Mouse (Mus musculus) liver, adult 2 months (tissue): Measurements from ENCODE around the gene Itga2b. TPM values are rescaled to one million over a fixed set of nuclear protein-coding genes. Genes with fewer than 3 reads are reported as not detected.

Source experiments
- DNase-seq: peaks from one replicate; pipeline ENCODE4 v3.0.0-alpha.2; 2011; ENCODE audit warnings: low read depth, low spot score; ENCODE audit errors: extremely low read depth
- H3K27ac ChIP-seq: fragments of 200-500 bp; replicated peaks from 2 replicates; pipeline ENCODE4 v1.5.1; 2012; ENCODE audit warnings: low read depth, mild to moderate bottlenecking, control low read depth, inconsistent platforms, low read length; ENCODE audit not compliant: insufficient read depth
- H3K27me3 ChIP-seq: fragments of 200-500 bp; 2 replicates; pipeline ENCODE4 v1.6.1; 2012; ENCODE audit warnings: mild to moderate bottlenecking, moderate library complexity, low read length, inconsistent platforms; ENCODE audit not compliant: control insufficient read depth, insufficient read depth
- H3K36me3 ChIP-seq: fragments of 200-500 bp; 2 replicates; pipeline ENCODE4 v1.6.1; 2012; ENCODE audit warnings: low read length, inconsistent platforms; ENCODE audit not compliant: control insufficient read depth, insufficient read depth
- H3K4me1 ChIP-seq: fragments of 200-500 bp; 2 replicates; pipeline ENCODE4 v1.6.1; 2011; ENCODE audit warnings: low read length; ENCODE audit not compliant: control insufficient read depth, insufficient read depth
- H3K4me3 ChIP-seq: fragments of 200-500 bp; 2 replicates; pipeline ENCODE4 v1.5.1; 2011; ENCODE audit warnings: low read depth, mild to moderate bottlenecking, control low read depth, low read length, moderate library complexity; ENCODE audit not compliant: insufficient read depth
- H3K79me2 ChIP-seq: fragments of 200-500 bp; 2 replicates; pipeline ENCODE4 v1.6.1; 2012; ENCODE audit warnings: inconsistent platforms, mild to moderate bottlenecking, low read length, moderate library complexity; ENCODE audit not compliant: control insufficient read depth, insufficient read depth
- H3K9ac ChIP-seq: fragments of 200-500 bp; 2 replicates; pipeline ENCODE4 v1.6.1; 2012; ENCODE audit warnings: low read depth, mild to moderate bottlenecking, control low read depth, inconsistent platforms, low read length
- CTCF ChIP-seq: fragments of 200-500 bp; IDR thresholded peaks from 2 replicates; pipeline ENCODE4 v1.5.1; 2011; ENCODE audit warnings: low read depth, low read length, control low read depth
- POLR2A ChIP-seq: fragments of 200-500 bp; IDR thresholded peaks from 2 replicates; pipeline ENCODE4 v1.6.1; 2011; ENCODE audit warnings: low read length, control low read depth; ENCODE audit not compliant: insufficient read depth; ENCODE audit errors: extremely low read depth
- WGBS: fragments of 180-500 bp; shearing (Covaris S2); methylation state at CpG from one replicate; pipeline ENCODE4 v1.1.7; 2018; 5-methylcytosine and 5-hydroxymethylcytosine counted together
- polyA plus RNA-seq: library from polyadenylated mRNA; depleted of rRNA; stranded (reverse); fragments of >200 nt; gene quantifications from 2 replicates; pipeline ENCODE4 v1.2.3, GENCODE M21; 2012; rRNA removed
- total RNA-seq: library from RNA; depleted of rRNA; stranded (reverse); fragments of >200 nt; gene quantifications from 2 replicates; pipeline ENCODE4 v1.2.3, GENCODE M21; 2014; rRNA removed

Gene Itga2b
- total and polyA plus RNA-seq, 2 experiments = 1.6 to 7.1 TPM

DNA sequence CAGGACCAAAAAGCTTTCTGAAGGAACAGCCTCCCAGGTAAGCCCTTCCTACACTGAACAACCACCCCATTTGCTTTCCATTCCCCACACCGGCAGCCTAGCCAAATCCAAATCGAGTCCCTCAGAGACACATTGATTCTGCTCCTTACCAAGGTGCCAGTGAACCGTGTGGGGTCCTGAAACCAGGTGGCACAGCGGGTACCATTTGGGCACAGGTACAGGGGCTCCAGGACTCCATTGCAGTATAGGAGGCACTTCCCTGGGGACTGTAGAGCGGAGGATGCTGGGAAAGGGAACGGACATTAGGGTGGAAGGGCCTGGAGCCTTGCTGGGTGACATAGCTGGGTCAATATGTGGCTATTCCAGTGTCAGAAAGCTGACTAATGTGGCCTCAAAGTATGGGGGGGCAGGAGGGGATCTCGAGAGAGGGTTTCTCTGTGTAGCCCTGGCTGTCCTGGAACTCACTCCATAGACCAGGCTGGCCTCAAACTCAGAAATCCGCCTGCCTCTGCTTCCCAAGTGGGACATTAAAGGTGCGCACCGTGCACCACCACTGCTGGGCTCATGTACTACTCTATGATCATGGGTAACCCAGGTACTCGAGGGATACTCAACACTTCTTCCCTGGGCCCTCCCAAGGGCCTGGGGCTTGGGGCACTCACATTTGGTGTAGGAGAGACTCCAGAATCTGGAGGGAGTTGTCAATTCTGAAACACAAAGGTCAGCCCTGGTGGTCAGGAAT, 64.2 kb downstream of the Itga2b start:
- DNase-seq = no peak
- TF ChIP-seq CTCF (no peak), POLR2A (no peak)
- peak overlapping the region; percentile 97 for H3K9ac ChIP-seq
- H3K79me2 ChIP-seq = peaks cover 7% of the 10 kb centered on the region; the same call in 1 of the 2 replicates
- H3K4me1 ChIP-seq = peaks cover 18% of the 10 kb centered on the region
- peak overlapping the region; percentile 90 for H3K4me3 ChIP-seq
- peak overlapping the region; percentile 97 for H3K27ac ChIP-seq
- H3K27me3 ChIP-seq = no peaks in the 10 kb centered on the region
- peaks cover 15% of the 10 kb centered on the region for H3K36me3 ChIP-seq
- WGBS = 34% methylated on average over 11 of the region's 11 CpGs

DNA sequence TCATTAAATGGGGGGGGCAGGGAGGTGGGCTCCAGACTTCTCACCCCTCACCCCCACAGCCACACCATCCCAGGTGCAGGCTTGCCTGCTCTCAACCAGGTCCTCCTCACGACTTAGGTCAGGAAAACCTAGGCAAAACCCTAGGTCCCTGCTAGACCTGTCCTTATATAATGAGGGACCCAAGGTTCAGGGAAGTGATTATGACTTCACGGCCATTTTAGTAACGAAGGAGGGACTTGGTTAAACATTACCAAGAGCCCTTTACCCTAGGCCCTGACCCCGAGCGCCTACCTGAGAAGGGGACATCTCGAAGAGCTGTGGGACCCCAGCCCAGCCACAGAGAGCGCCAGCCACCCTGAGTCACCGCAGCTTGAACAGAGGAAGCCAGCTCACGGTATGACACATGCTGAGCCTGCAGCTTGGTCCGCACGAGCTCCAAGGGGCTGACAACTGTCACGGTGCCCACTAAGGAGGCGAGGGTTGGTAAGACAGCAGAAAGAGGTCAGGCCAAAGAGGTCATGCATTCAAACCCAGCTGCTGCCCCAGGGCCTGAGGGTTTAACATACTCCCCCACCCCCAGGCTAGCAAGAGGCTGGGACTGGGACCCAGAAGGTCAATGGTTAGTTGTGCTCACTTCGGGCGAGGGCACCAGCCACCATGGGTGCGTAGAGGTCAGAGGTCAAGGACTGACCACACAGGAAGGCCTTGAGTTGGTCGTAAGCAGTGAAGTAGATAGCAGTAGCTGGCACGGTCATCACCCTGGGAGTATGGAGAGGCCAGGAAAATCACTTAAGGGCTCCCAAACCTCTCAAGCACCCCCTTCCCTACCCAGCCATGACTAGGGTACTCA, 65.5 kb downstream of the Itga2b start:
- Histone ChIP-seq H3K9ac (peak overlapping the region; percentile 73), H3K27me3 (no peaks in the 10 kb centered on the region), H3K36me3 (peaks cover 15% of the 10 kb centered on the region), H3K4me3 (peak overlapping the region; percentile 57), H3K79me2 (peaks cover 7% of the 10 kb centered on the region; the same call in 1 of the 2 replicates), H3K27ac (peak overlapping the region; percentile 74), H3K4me1 (peaks cover 16% of the 10 kb centered on the region; the same call in 1 of the 2 replicates)
- TF ChIP-seq CTCF = no peak
- no peak for TF ChIP-seq POLR2A
- WGBS = 29% methylated on average over 18 of the region's 18 CpGs
- DNase-seq = peak; percentile 76

DNA sequence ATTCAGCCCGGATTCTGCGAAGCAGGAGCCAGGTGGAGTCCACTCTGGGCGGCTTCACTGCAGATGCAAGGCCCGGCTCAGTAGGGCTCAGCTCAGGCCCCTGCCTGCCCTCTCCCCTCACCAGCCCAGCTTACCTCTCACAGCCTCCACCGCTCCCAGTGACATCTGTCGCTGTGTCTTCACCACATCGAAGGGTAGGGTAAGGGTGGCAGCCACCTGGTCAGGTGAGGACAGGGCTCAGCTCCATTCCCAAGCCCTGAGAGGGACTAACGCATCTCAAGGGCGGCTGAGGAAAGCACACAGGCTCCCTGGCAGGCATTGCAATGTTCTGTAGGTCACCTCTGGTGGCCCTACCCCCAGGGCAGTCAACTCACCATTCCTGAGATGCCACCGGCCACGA, 66.3 kb downstream of the Itga2b start:
- 92% methylated on average over 11 of the region's 11 CpGs for WGBS
- H3K27me3 ChIP-seq = no peaks in the 10 kb centered on the region
- no peak for TF ChIP-seq CTCF
- TF ChIP-seq POLR2A = no peak
- H3K36me3 ChIP-seq = peaks cover 15% of the 10 kb centered on the region
- H3K27ac ChIP-seq = peak overlapping the region; percentile 66
- peaks cover 7% of the 10 kb centered on the region; the same call in 1 of the 2 replicates for H3K79me2 ChIP-seq
- H3K4me3 ChIP-seq = no peak overlapping the region
- DNase-seq = no peak
- peak overlapping the region; percentile 2 for H3K9ac ChIP-seq
- peaks cover 16% of the 10 kb centered on the region; the same call in 1 of the 2 replicates for H3K4me1 ChIP-seq

Other genes starting within 250 kb of the Itga2b start
- 15.9 and 25.0 TPM in 2 replicates for gene Hdac5, start 240.0 kb downstream of the Itga2b start, total RNA-seq
- 38.2 and 60.5 TPM in 2 replicates for gene Hdac5, start 240.0 kb downstream of the Itga2b start, polyA plus RNA-seq
- gene BC030867, start 221.2 kb downstream of the Itga2b start, total RNA-seq = 0.27 TPM in 1 of 2 replicates, not detected in the other
- 0.20 and 0.38 TPM in 2 replicates for gene BC030867, start 221.2 kb downstream of the Itga2b start, polyA plus RNA-seq
- gene Asb16, start 201.4 kb downstream of the Itga2b start, total RNA-seq = 0.09 TPM in 1 of 2 replicates, not detected in the other
- gene Asb16, start 201.4 kb downstream of the Itga2b start, polyA plus RNA-seq = 0.16 and 0.20 TPM in 2 replicates
- gene Tmub2, start 185.2 kb downstream of the Itga2b start, total RNA-seq = 18.1 and 19.0 TPM in 2 replicates
- gene Tmub2, start 185.2 kb downstream of the Itga2b start, polyA plus RNA-seq = 33.5 and 34.2 TPM in 2 replicates
- 7.1 and 8.5 TPM in 2 replicates for gene Atxn7l3, start 173.5 kb downstream of the Itga2b start, total RNA-seq
- 16.8 and 20.6 TPM in 2 replicates for gene Atxn7l3, start 173.5 kb downstream of the Itga2b start, polyA plus RNA-seq
- gene Ubtf, start 150.4 kb downstream of the Itga2b start, total RNA-seq = 19.4 and 19.5 TPM in 2 replicates
- gene Ubtf, start 150.4 kb downstream of the Itga2b start, polyA plus RNA-seq = 12.7 and 12.8 TPM in 2 replicates
- 0.07 and 0.65 TPM in 2 replicates for gene Slc4a1, start 103.9 kb downstream of the Itga2b start, total RNA-seq
- 0.07 and 0.10 TPM in 2 replicates for gene Slc4a1, start 103.9 kb downstream of the Itga2b start, polyA plus RNA-seq
- gene Rundc3a, start 76.7 kb downstream of the Itga2b start, total RNA-seq = 1.0 and 2.5 TPM in 2 replicates
- 1.2 and 2.1 TPM in 2 replicates for gene Rundc3a, start 76.7 kb downstream of the Itga2b start, polyA plus RNA-seq
- 181 and 243 TPM in 2 replicates for gene Slc25a39, start 62.2 kb downstream of the Itga2b start, total RNA-seq
- 1,099 and 1,182 TPM in 2 replicates for gene Slc25a39, start 62.2 kb downstream of the Itga2b start, polyA plus RNA-seq
- 53.7 and 88.7 TPM in 2 replicates for gene Grn, start 39.8 kb downstream of the Itga2b start, total RNA-seq
- 155 and 176 TPM in 2 replicates for gene Grn, start 39.8 kb downstream of the Itga2b start, polyA plus RNA-seq
- gene Fam171a2, start 22.4 kb downstream of the Itga2b start, total RNA-seq = 0.81 and 1.0 TPM in 2 replicates
- gene Fam171a2, start 22.4 kb downstream of the Itga2b start, polyA plus RNA-seq = 1.4 and 1.8 TPM in 2 replicates
- gene Gpatch8, start 86.3 kb upstream of the Itga2b start, total RNA-seq = 9.2 TPM in 2 replicates
- gene Gpatch8, start 86.3 kb upstream of the Itga2b start, polyA plus RNA-seq = 5.1 and 6.0 TPM in 2 replicates
- gene Gm11627, start 109.3 kb upstream of the Itga2b start, total RNA-seq = not detected in 2 replicates
- gene Gm11627, start 109.3 kb upstream of the Itga2b start, polyA plus RNA-seq = not detected in 2 replicates
- gene Fzd2, start 134.3 kb upstream of the Itga2b start, total RNA-seq = 0.07 and 0.09 TPM in 2 replicates
- gene Fzd2, start 134.3 kb upstream of the Itga2b start, polyA plus RNA-seq = 0.19 and 0.24 TPM in 2 replicates
- gene Meioc, start 193.6 kb upstream of the Itga2b start, total RNA-seq = not detected in 2 replicates
- not detected in 2 replicates for gene Meioc, start 193.6 kb upstream of the Itga2b start, polyA plus RNA-seq
- gene Ccdc43, start 227.7 kb upstream of the Itga2b start, total RNA-seq = 11.5 and 11.8 TPM in 2 replicates
- gene Ccdc43, start 227.7 kb upstream of the Itga2b start, polyA plus RNA-seq = 5.7 and 6.2 TPM in 2 replicates